Mouse (Mus musculus) limb, embryonic 14.5 days (tissue): ENCODE results near the gene Zdhhc17. TPM values are rescaled to one million over a fixed set of nuclear protein-coding genes. Genes with fewer than 3 reads are reported as not detected.

ENCODE experiments used
- ATAC-seq: fragments of 200-750 bp; cut with Nextera tagmentation; 2 replicates; pipeline ENCODE4 v1.8.0; 2017; ENCODE audit warnings: low read depth, moderate number of reproducible peaks, moderate TSS enrichment; ENCODE audit not compliant: low FRiP score
- DNase-seq: peaks from one replicate; pipeline ENCODE4 v3.0.0-alpha.2; 2015; ENCODE audit warnings: low spot score
- H3K27ac ChIP-seq: fragments of 300-500 bp; sonication (generic); replicated peaks from 2 replicates; pipeline ENCODE4 v1.5.1; 2014; ENCODE audit warnings: low read depth, mild to moderate bottlenecking, low read length, moderate library complexity, mixed read lengths
- H3K27me3 ChIP-seq: fragments of 300-500 bp; sonication (generic); 2 replicates; pipeline ENCODE4 v1.6.1; 2014; ENCODE audit warnings: low read length, mixed read lengths; ENCODE audit not compliant: control insufficient read depth, insufficient read depth
- H3K36me3 ChIP-seq: fragments of 300-500 bp; sonication (generic); 2 replicates; pipeline ENCODE4 v1.6.1; 2014; ENCODE audit warnings: mild to moderate bottlenecking, low read length, moderate library complexity, mixed read lengths; ENCODE audit not compliant: control insufficient read depth, insufficient read depth
- H3K4me1 ChIP-seq: fragments of 300-500 bp; sonication (generic); 2 replicates; pipeline ENCODE4 v1.6.1; 2014; ENCODE audit warnings: antibody characterized with exemption, low read length, mixed read lengths; ENCODE audit not compliant: control insufficient read depth, insufficient read depth
- H3K4me2 ChIP-seq: fragments of 300-500 bp; sonication (generic); replicated peaks from 2 replicates; pipeline ENCODE4 v1.6.1; 2014; ENCODE audit warnings: low read depth, mild to moderate bottlenecking, low read length, moderate library complexity; ENCODE audit not compliant: severe bottlenecking
- H3K4me3 ChIP-seq: fragments of 300-500 bp; sonication (generic); replicated peaks from 2 replicates; pipeline ENCODE4 v1.5.1; 2014; ENCODE audit warnings: low read length
- H3K9ac ChIP-seq: fragments of 300-500 bp; sonication (generic); 2 replicates; pipeline ENCODE4 v1.6.1; 2014; ENCODE audit warnings: mild to moderate bottlenecking, low read depth, low read length, moderate library complexity; ENCODE audit not compliant: severe bottlenecking
- H3K9me3 ChIP-seq: fragments of 300-500 bp; sonication (generic); 2 replicates; pipeline ENCODE4 v1.6.1; 2016; ENCODE audit warnings: low read length; ENCODE audit not compliant: control insufficient read depth
- POLR2A ChIP-seq: fragments of 200-500 bp; IDR thresholded peaks from 2 replicates; pipeline ENCODE4 v1.8.0; 2012; ENCODE audit warnings: inconsistent platforms, mild to moderate bottlenecking, moderate library complexity, borderline replicate concordance; ENCODE audit not compliant: insufficient read depth, insufficient read length; ENCODE audit errors: extremely low read depth
- WGBS: fragments of 180-500 bp; shearing (Covaris S2); extraction: QIAGEN DNeasy Blood & Tissue Kit; methylation state at CpG from one replicate; pipeline ENCODE4 v1.1.7; 2014; 5-methylcytosine and 5-hydroxymethylcytosine counted together
- polyA plus RNA-seq, 2 experiments: library from polyadenylated mRNA; depleted of rRNA in 1 of 2; stranded (reverse) in 1 of 2; unstranded in 1 of 2; fragments of >200 nt; fragmentation: Nextera tagmentation in 1 of 2; extraction: Ambion mirVana in 1 of 2; gene quantifications; 2 replicates each; pipeline versions ENCODE4 v1.2.1 to v1.2.3; 2012 to 2014

Gene Zdhhc17
- polyA plus RNA-seq (2012; rRNA removed) (41.8 and 49.7 TPM in 2 replicates), polyA plus RNA-seq (2014; fragmentation: Nextera tagmentation; extraction: Ambion mirVana) (25.0 and 31.4 TPM in 2 replicates)

DNA sequence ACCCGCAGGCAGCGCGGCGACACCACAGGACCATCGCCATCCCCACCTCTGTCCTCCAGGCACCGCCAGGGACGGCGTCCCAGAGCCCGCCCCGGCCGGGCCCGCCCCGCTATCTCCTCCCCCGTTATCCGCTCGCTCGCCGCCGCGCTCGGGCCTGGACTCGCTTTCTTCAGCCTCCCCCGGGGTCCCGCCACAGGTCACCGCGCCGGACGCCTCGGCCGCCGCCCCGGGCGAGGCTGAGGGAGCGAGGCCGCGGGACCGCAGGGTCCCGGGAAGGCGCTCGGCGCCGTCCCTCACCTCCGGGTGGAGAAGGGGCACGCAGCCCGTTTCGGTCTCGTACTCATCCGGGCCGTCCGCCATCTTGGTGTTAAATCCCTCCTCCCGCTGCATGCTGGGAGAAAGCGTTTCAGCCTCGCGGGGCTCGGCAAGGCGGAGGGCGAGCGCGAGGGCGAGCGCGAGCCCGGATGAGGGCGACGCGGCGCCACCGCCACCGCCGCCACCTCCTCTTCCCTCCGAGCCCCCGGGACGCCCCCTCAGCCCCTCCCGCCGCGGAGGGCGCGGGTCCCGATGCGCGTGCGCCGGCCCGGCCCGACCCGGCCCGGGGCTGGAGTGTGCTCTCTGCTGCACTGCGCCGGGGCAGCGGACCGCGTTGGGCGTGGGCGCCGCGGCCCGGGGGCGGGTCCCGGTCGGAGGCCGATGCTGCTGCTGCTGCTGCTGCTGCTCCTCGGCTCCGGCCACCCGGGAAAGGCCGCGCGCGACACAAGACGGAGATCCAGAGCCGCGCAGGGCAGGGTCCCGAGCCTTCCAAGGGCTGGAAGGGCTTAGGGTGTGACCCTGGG lies at the start of gene Zdhhc17:
Zdhhc17 (minus strand) TSS at position 500 of the 839 bp plus-strand sequence.
- Histone ChIP-seq H3K4me1 (0 out of 2 replicates have a peak, but pooled peaks cover 7% of the 10 kb centered on the region), H3K4me2 (peak within 1 kb of the TSS; percentile 84), H3K9ac (peak within 1 kb of the TSS; percentile 99), H3K4me3 (peak within 1 kb of the TSS; percentile 92), H3K27ac (peak within 1 kb of the TSS; percentile 99), H3K36me3 (no peaks in the 10 kb centered on the region), H3K9me3 (no peaks in the 10 kb centered on the region), H3K27me3 (no peaks in the 10 kb centered on the region)
- DNase-seq (peak; percentile 85), ATAC-seq (peak; percentile 91)
- under 1% methylated on average over 41 of the region's 112 CpGs for WGBS
- peak; percentile 86; the same call in 1 of the 2 replicates for TF ChIP-seq POLR2A

DNA sequence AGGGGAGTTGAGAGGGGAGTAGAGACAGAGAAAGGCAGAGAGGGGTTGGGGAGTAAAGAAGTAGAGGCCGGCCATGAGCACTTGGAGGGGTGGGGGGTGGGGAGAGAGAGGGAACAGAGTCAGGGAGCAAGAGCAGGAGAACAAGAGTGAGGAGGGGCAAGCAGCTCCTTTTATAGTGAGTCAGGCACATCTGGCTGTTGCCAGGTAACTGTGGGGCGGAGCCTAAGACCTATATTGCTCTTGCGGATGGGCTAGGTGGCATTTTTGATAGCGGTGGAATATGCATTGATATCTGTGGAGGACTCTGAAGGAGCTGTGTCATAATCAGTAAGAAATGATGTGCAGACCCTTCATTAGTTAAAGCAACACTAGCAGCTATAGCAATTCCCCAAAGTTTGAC lies 45.8 kb upstream of the Zdhhc17 start:
- TF ChIP-seq POLR2A, result no peak
- Histone ChIP-seq H3K4me1 (no peaks in the 10 kb centered on the region), H3K36me3 (no peaks in the 10 kb centered on the region), H3K9ac (no peak overlapping the region), H3K4me2 (no peak overlapping the region), H3K9me3 (no peaks in the 10 kb centered on the region), H3K27me3 (no peaks in the 10 kb centered on the region), H3K4me3 (no peak overlapping the region), H3K27ac (no peak overlapping the region)
- 43% methylated on average over 4 of the region's 4 CpGs for WGBS
- no peak for ATAC-seq
- DNase-seq, result no peak

DNA sequence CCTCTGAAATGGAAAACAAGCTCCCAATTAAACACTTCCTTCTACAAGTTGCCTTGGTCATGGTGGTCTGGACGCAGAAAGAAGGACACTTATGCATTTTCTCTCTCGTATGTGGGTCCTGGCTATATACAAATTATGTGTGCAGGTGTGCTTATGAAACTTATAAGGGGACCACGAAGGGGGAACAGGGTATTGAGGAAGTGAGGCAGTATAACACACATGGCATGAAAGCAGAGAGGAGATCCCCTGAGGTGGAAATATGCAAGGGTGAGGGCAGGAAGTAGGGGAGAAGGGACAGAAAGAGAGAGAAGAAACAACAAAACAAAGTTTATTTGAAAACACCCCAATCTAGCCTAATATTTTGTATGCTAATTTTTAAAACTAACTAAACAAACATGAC lies 41.7 kb upstream of the Zdhhc17 start:
- no peak for TF ChIP-seq POLR2A
- DNase-seq, result no peak
- Histone ChIP-seq H3K27me3 (no peaks in the 10 kb centered on the region), H3K9ac (no peak overlapping the region), H3K27ac (no peak overlapping the region), H3K4me1 (no peaks in the 10 kb centered on the region), H3K4me3 (no peak overlapping the region), H3K4me2 (no peak overlapping the region), H3K9me3 (no peaks in the 10 kb centered on the region), H3K36me3 (no peaks in the 10 kb centered on the region)
- ATAC-seq, result no peak
- WGBS, result 76% methylated on average over 3 of the region's 3 CpGs

DNA sequence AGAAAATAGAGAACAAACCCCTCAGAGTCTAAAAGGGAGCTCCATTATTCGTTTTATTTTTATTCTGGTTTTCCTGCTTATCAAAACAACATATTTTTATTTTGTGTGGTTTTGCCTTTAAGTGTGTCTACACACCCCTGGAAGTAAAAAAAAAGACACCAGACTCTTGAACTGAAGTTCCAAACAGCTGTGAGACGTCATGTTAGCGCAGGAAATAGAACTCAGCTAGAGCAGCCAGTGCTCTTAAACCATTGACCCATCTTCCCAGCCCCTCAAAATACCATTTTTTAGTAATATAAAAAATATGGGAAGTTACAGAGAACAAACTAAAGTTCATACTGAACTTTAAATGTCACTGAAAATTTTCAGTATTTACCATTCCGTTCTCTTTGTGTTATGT lies 40.6 kb upstream of the Zdhhc17 start:
- 78% methylated on average over 4 of the region's 4 CpGs for WGBS
- TF ChIP-seq POLR2A, result no peak
- H3K36me3 ChIP-seq, result no peaks in the 10 kb centered on the region
- H3K9ac ChIP-seq, result no peak overlapping the region
- DNase-seq, result no peak
- no peaks in the 10 kb centered on the region for H3K9me3 ChIP-seq
- no peak overlapping the region for H3K4me3 ChIP-seq
- no peaks in the 10 kb centered on the region for H3K27me3 ChIP-seq
- ATAC-seq, result no peak
- H3K27ac ChIP-seq, result no peak overlapping the region
- no peaks in the 10 kb centered on the region for H3K4me1 ChIP-seq
- H3K4me2 ChIP-seq, result no peak overlapping the region

DNA sequence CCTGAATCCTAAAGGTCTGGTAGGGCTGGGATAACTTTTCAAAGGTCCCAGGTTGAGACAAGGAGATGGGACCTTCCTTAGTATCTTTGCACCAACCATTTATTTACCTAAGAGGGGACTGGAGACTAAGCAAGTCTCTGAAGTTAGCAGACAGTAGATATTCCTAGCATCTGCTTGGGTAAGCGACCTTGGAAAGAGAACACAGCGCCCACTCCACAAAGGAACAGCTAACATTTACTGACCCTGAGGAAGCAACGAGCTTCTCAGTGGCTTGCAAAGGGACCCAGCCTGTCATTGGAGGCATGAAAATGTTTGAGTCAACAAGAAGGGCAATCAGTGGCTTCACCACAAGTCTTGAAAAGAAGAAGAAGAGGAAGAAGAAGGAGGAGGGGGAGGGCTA lies 40.1 kb upstream of the Zdhhc17 start:
- Histone ChIP-seq H3K9ac (no peak overlapping the region), H3K27me3 (no peaks in the 10 kb centered on the region), H3K4me3 (no peak overlapping the region), H3K36me3 (no peaks in the 10 kb centered on the region), H3K4me2 (no peak overlapping the region), H3K9me3 (no peaks in the 10 kb centered on the region), H3K4me1 (no peaks in the 10 kb centered on the region), H3K27ac (no peak overlapping the region)
- no peak for ATAC-seq
- WGBS, result 78% methylated on average over 3 of the region's 3 CpGs
- TF ChIP-seq POLR2A, result no peak
- DNase-seq, result no peak
